Mouse (Mus musculus) embryonic facial prominence, embryonic 12.5 days (tissue): ENCODE data around the gene Proser2. TPM values are rescaled to one million over a fixed set of nuclear protein-coding genes. Genes with fewer than 3 reads are reported as not detected.
"Not testable (repeated sequence)": the region's sequence is repeated elsewhere in the genome, so short reads cannot be mapped to it uniquely, and the experiment has no call there.

ENCODE experiments used
- ATAC-seq: fragments of 200-750 bp; cut with Nextera tagmentation; 2 replicates; pipeline ENCODE4 v1.8.0; 2017; ENCODE audit not compliant: insufficient number of reproducible peaks, insufficient read depth, low FRiP score, low TSS enrichment
- H3K27ac ChIP-seq: fragments of 300-500 bp; sonication (generic); 2 replicates; pipeline ENCODE4 v1.5.1; 2016; ENCODE audit warnings: mild to moderate bottlenecking
- H3K27me3 ChIP-seq: fragments of 300-500 bp; sonication (generic); 2 replicates; pipeline ENCODE4 v1.6.1; 2016; ENCODE audit warnings: mild to moderate bottlenecking, moderate library complexity
- H3K36me3 ChIP-seq: fragments of 300-500 bp; sonication (generic); 2 replicates; pipeline ENCODE4 v1.6.1; 2016; ENCODE audit warnings: mild to moderate bottlenecking
- H3K4me1 ChIP-seq: fragments of 300-500 bp; sonication (generic); 2 replicates; pipeline ENCODE4 v1.6.1; 2016
- H3K4me2 ChIP-seq: fragments of 300-500 bp; sonication (generic); replicated peaks from 2 replicates; pipeline ENCODE4 v1.6.1; 2016; ENCODE audit warnings: mild to moderate bottlenecking, moderate library complexity
- H3K4me3 ChIP-seq: fragments of 300-500 bp; sonication (generic); 2 replicates; pipeline ENCODE4 v1.5.1; 2016; ENCODE audit warnings: mild to moderate bottlenecking
- H3K9ac ChIP-seq: fragments of 300-500 bp; sonication (generic); 2 replicates; pipeline ENCODE4 v1.6.1; 2016; ENCODE audit warnings: mild to moderate bottlenecking, moderate library complexity
- H3K9me3 ChIP-seq: fragments of 300-500 bp; sonication (generic); 2 replicates; pipeline ENCODE4 v1.6.1; 2016; ENCODE audit warnings: mild to moderate bottlenecking, moderate library complexity
- WGBS: fragments of 180-500 bp; shearing (Covaris S2); methylation state at CpG from one replicate; pipeline ENCODE4 v1.1.7; 2016; 5-methylcytosine and 5-hydroxymethylcytosine counted together
- polyA plus RNA-seq: library from polyadenylated mRNA; unstranded; fragments of >200 nt; fragmentation: Nextera tagmentation; extraction: Ambion mirVana; gene quantifications from 2 replicates; pipeline ENCODE4 v1.2.1, GENCODE M21; 2016

Gene Proser2
- polyA plus RNA-seq, 1 experiment from 2014 or later = 5.5 TPM

- no peaks in the 10 kb centered on the region for H3K9me3 ChIP-seq
- no peak overlapping the region for H3K27ac ChIP-seq
- no peak overlapping the region for H3K4me3 ChIP-seq
- H3K36me3 ChIP-seq = no peaks in the 10 kb centered on the region
- no peak overlapping the region for H3K4me2 ChIP-seq
- no peak overlapping the region for H3K9ac ChIP-seq
- ATAC-seq = no peak
- WGBS = 86% methylated on average over 7 of the region's 7 CpGs
- peaks cover 2% of the 10 kb centered on the region for H3K27me3 ChIP-seq
- H3K4me1 ChIP-seq = no peaks in the 10 kb centered on the region
Measured at GRCm38 (mm10) chr2:6123046-6123445, 7.0 kb downstream of the Proser2 start.

GRCm38 (mm10) chr2:6121091-6121490, 8.9 kb downstream of the Proser2 start:
- no peak overlapping the region for H3K4me3 ChIP-seq
- no peaks in the 10 kb centered on the region for H3K27me3 ChIP-seq
- no peak for ATAC-seq
- no peaks in the 10 kb centered on the region for H3K4me1 ChIP-seq
- H3K9me3 ChIP-seq = no peaks in the 10 kb centered on the region
- H3K36me3 ChIP-seq = no peaks in the 10 kb centered on the region
- H3K4me2 ChIP-seq = no peak overlapping the region
- H3K27ac ChIP-seq = no peak overlapping the region
- no peak overlapping the region for H3K9ac ChIP-seq
- 76% methylated on average over 2 of the region's 2 CpGs for WGBS

GRCm38 (mm10) chr2:6118246-6118645, 11.8 kb downstream of the Proser2 start:
- H3K27ac ChIP-seq = no peak overlapping the region
- 0 out of 2 replicates have a peak, but pooled peaks have one; percentile 41 for ATAC-seq
- H3K4me1 ChIP-seq = no peaks in the 10 kb centered on the region
- no peaks in the 10 kb centered on the region for H3K27me3 ChIP-seq
- H3K9ac ChIP-seq = no peak overlapping the region
- H3K36me3 ChIP-seq = no peaks in the 10 kb centered on the region
- 80% methylated on average over 10 of the region's 10 CpGs for WGBS
- H3K9me3 ChIP-seq = no peaks in the 10 kb centered on the region
- H3K4me2 ChIP-seq = no peak overlapping the region
- no peak overlapping the region for H3K4me3 ChIP-seq

GRCm38 (mm10) chr2:6113792-6114191, 16.2 kb downstream of the Proser2 start:
- H3K4me3 ChIP-seq = no peak overlapping the region
- no peaks in the 10 kb centered on the region for H3K9me3 ChIP-seq
- WGBS = 89% methylated on average over 12 of the region's 12 CpGs
- H3K4me1 ChIP-seq = no peaks in the 10 kb centered on the region
- no peak overlapping the region for H3K4me2 ChIP-seq
- no peak overlapping the region for H3K9ac ChIP-seq
- H3K27me3 ChIP-seq = no peaks in the 10 kb centered on the region
- no peaks in the 10 kb centered on the region for H3K36me3 ChIP-seq
- no peak for ATAC-seq
- H3K27ac ChIP-seq = no peak overlapping the region

- 71% methylated on average over 4 of the region's 4 CpGs for whole genome bisulfite sequencing
- no peak overlapping the region for H3K9ac ChIP-seq
- H3K36me3 ChIP-seq = no peaks in the 10 kb centered on the region
- no peak overlapping the region for H3K4me2 ChIP-seq
- no peaks in the 10 kb centered on the region for H3K27me3 ChIP-seq
- H3K4me1 ChIP-seq = no peaks in the 10 kb centered on the region
- H3K9me3 ChIP-seq = no peaks in the 10 kb centered on the region
- no peak overlapping the region for H3K27ac ChIP-seq
- no peak for ATAC-seq
- H3K4me3 ChIP-seq = no peak overlapping the region
Measured at GRCm38 (mm10) chr2:6112619-6113018, 17.4 kb downstream of the Proser2 start.

- ATAC-seq = no peak
- Histone ChIP-seq H3K36me3 (no peaks in the 10 kb centered on the region), H3K4me2 (no peak overlapping the region), H3K4me1 (peaks cover 2% of the 10 kb centered on the region; the same call in 1 of the 2 replicates), H3K27me3 (peaks cover 20% of the 10 kb centered on the region), H3K9me3 (no peaks in the 10 kb centered on the region; the same call in 1 of the 2 replicates), H3K4me3 (no peak overlapping the region), H3K9ac (no peak overlapping the region), H3K27ac (no peak overlapping the region)
- WGBS = 92% methylated on average over 2 of the region's 2 CpGs
Measured at GRCm38 (mm10) chr2:6105437-6105836, 24.6 kb downstream of the Proser2 start.

- peak overlapping the region; percentile 91 for H3K4me2 ChIP-seq
- H3K27me3 ChIP-seq = peaks cover 30% of the 10 kb centered on the region
- peak overlapping the region; percentile 44 for H3K4me3 ChIP-seq
- H3K9ac ChIP-seq = peak overlapping the region; percentile 48
- 39% methylated on average over 20 of the region's 20 CpGs for WGBS
- ATAC-seq = no peak
- no peaks in the 10 kb centered on the region; the same call in 1 of the 2 replicates for H3K9me3 ChIP-seq
- H3K36me3 ChIP-seq = no peaks in the 10 kb centered on the region
- no peak overlapping the region for H3K27ac ChIP-seq
- peaks cover 9% of the 10 kb centered on the region; the same call in 1 of the 2 replicates for H3K4me1 ChIP-seq
Measured at GRCm38 (mm10) chr2:6100755-6101154, 29.3 kb downstream of the Proser2 start.

GRCm38 (mm10) chr2:6100027-6100749, 29.8 kb downstream of the Proser2 start:
- peaks cover 9% of the 10 kb centered on the region; the same call in 1 of the 2 replicates for H3K4me1 ChIP-seq
- peak overlapping the region; percentile 48 for H3K9ac ChIP-seq
- H3K9me3 ChIP-seq = no peaks in the 10 kb centered on the region; the same call in 1 of the 2 replicates
- H3K4me3 ChIP-seq = peak overlapping the region; percentile 44
- peaks cover 30% of the 10 kb centered on the region for H3K27me3 ChIP-seq
- no peak overlapping the region for H3K27ac ChIP-seq
- ATAC-seq = peak; percentile 74; the same call in 1 of the 2 replicates
- H3K36me3 ChIP-seq = no peaks in the 10 kb centered on the region
- WGBS = 7% methylated on average over 51 of the region's 51 CpGs
- peak overlapping the region; percentile 91 for H3K4me2 ChIP-seq

GRCm38 (mm10) chr2:6099443-6099842, 30.6 kb downstream of the Proser2 start:
- ATAC-seq = no peak
- Histone ChIP-seq H3K27me3 (peaks cover 30% of the 10 kb centered on the region), H3K9me3 (no peaks in the 10 kb centered on the region; the same call in 1 of the 2 replicates), H3K4me2 (no peak overlapping the region), H3K4me3 (no peak overlapping the region), H3K36me3 (no peaks in the 10 kb centered on the region), H3K27ac (no peak overlapping the region), H3K4me1 (peaks cover 9% of the 10 kb centered on the region; the same call in 1 of the 2 replicates), H3K9ac (no peak overlapping the region)
- 74% methylated on average over 9 of the region's 9 CpGs for WGBS

- no peak overlapping the region for H3K4me2 ChIP-seq
- 24% methylated on average over 6 of the region's 6 CpGs for WGBS
- ATAC-seq = no peak
Measured at GRCm38 (mm10) chr2:6098924-6099323, 31.1 kb downstream of the Proser2 start.

GRCm38 (mm10) chr2:6097113-6097716, 32.8 kb downstream of the Proser2 start:
- 67% methylated on average over 7 of the region's 7 CpGs for WGBS
- H3K36me3 ChIP-seq = no peaks in the 10 kb centered on the region
- H3K27me3 ChIP-seq = peaks cover 27% of the 10 kb centered on the region
- peaks cover 9% of the 10 kb centered on the region; the same call in 1 of the 2 replicates for H3K4me1 ChIP-seq
- H3K27ac ChIP-seq = no peak overlapping the region
- no peak overlapping the region for H3K9ac ChIP-seq
- no peaks in the 10 kb centered on the region for H3K9me3 ChIP-seq
- H3K4me2 ChIP-seq = no peak overlapping the region
- no peak overlapping the region for H3K4me3 ChIP-seq
- peak; percentile 43; the same call in 1 of the 2 replicates for ATAC-seq

More at GRCm38 (mm10) chr2:6098924-6099323, 31.1 kb downstream of the Proser2 start:
- Histone ChIP-seq H3K9ac (no peak overlapping the region), H3K27ac (no peak overlapping the region), H3K9me3 (no peaks in the 10 kb centered on the region; the same call in 1 of the 2 replicates), H3K27me3 (peaks cover 30% of the 10 kb centered on the region), H3K4me1 (peaks cover 9% of the 10 kb centered on the region; the same call in 1 of the 2 replicates), H3K36me3 (no peaks in the 10 kb centered on the region), H3K4me3 (no peak overlapping the region)

GRCm38 (mm10) chr2:6089941-6090340, 40.1 kb downstream of the Proser2 start:
- H3K27ac ChIP-seq, H3K4me1 ChIP-seq, H3K27me3 ChIP-seq, H3K9me3 ChIP-seq, H3K36me3 ChIP-seq, H3K9ac ChIP-seq, H3K4me2 ChIP-seq, ATAC-seq, H3K4me3 ChIP-seq: not testable (repeated sequence)
- WGBS = 79% methylated on average over 16 of the region's 16 CpGs
